Mouse (Mus musculus) adrenal gland, postnatal 25 days (tissue): ENCODE results near the gene Gm20937. TPM values are rescaled to one million over a fixed set of nuclear protein-coding genes. Genes with fewer than 3 reads are reported as not detected.
"Not testable (repeated sequence)": the region's sequence is repeated elsewhere in the genome, so short reads cannot be mapped to it uniquely, and the experiment has no call there.

ENCODE experiments used
- DNase-seq: peaks from one replicate; pipeline ENCODE4 v3.0.0; 2021; ENCODE audit warnings: mixed read lengths
- long read RNA-seq: library from polyadenylated mRNA; stranded (forward); transcript quantifications from one replicate; pipeline ENCODE4 v2.0.0, GENCODE M21; 2021
- total RNA-seq: library from RNA; stranded (reverse); gene quantifications from 2 replicates; pipeline ENCODE4 v1.2.3, GENCODE M21; 2021

Gm20937 gene
- not detected in 2 replicates for total RNA-seq
- long read RNA-seq, result 0 reads

DNA sequence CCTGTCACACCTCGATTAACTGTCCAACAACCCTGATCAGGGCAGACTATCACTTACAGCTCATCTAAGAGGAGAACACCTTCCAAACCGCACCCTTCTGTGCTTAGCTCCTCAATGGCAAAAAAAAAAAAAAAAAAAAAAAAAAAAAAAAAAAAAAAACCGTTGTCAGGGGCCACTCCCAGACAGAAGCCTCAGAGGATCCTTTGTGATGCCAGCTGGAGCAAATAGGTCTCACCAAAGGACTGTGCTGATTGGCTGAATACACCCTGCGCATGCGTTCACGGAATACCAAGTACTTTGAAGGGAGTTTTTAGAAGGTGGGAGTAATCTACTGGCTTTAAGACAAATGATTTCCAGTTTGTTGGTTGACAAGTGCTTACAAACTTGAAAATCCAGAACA is at the start of gene Gm20937:
Gm20937 (minus strand) TSS at position 101 of the 400 bp plus-strand sequence.
- not testable (repeated sequence) for DNase-seq

Other genes with a start within 250 kb of the Gm20937 start
- gene Gm20816, start 243.1 kb upstream of the Gm20937 start, total RNA-seq, result not detected in 2 replicates